Mouse (Mus musculus) neutrophil, adult 83 days (primary cell): ENCODE results near the gene Pgam5. TPM values are rescaled to one million over a fixed set of nuclear protein-coding genes. Genes with fewer than 3 reads are reported as not detected.

ENCODE experiments used
- total RNA-seq, 2 experiments: library from RNA; stranded (reverse); gene quantifications; one replicate each; pipeline ENCODE4 v1.2.4; 2023

Pgam5 gene
- total RNA-seq, result 10 to 100 TPM; 11.6 to 14.8 TPM

GRCm38 (mm10) chr5:110269141-110270101, at the start of gene Pgam5:
Gene Pgam5 (minus strand): TSS chr5:110269913.

GRCm38 (mm10) chr5:110285770-110286445, 16.2 kb upstream of the Pgam5 start, which contains the start of the genes Pxmp2 and Pole:
Gene Pxmp2 (minus strand): TSS chr5:110286186.
Gene Pole (plus strand): TSS chr5:110286306.

DNA sequence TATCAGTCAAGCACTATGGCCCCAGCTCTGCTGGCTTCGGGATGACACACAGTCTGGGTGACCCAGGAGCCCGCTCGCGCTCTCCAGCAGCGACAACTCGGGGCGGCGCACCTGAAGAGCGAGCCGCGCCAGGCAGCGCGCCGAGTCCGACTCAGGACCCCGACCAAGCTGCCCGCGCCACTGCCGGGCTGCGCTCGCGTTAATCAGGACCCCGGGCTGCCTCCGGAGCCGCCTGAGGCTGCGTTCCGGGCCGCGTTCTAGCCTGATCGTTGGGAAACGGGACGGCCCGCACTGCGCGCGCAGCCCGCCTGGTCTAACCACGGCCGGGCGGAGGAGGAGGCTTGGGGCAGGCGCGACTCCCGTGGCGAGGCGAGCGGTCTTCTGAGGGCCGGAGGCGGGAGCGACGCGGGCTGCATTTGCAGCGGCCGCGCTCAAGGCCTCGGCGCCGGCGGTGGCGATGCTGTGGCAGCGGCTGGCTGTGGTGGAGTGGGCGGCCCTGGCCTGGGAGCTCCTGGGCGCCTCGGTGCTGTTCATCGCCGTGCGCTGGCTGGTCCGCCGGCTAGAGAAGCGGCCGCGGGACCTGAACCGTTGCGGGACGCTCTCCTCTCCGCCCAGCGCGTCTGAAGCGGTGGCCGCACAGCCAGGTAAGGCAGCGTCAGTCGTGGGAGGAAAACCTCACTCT, 38.8 kb downstream of the Pgam5 start, which contains the start of gene Ankle2:
Ankle2 (plus strand) TSS at position 225 of the 682 bp plus-strand sequence.

Other genes with a start within 250 kb of the Pgam5 start
- 1 to 10 TPM; 2.1 to 3.0 TPM for gene Gm17655, start 197.4 kb downstream of the Pgam5 start, total RNA-seq
- not detected for gene Gm35315, start 175.5 kb downstream of the Pgam5 start, total RNA-seq
- gene Plcxd1, start 169.9 kb downstream of the Pgam5 start, total RNA-seq, result not detected
- gene Gtpbp6, start 161.7 kb downstream of the Pgam5 start, total RNA-seq, result 10 to 100 TPM; 41.3 to 41.5 TPM
- gene Zfp605, start 159.8 kb downstream of the Pgam5 start, total RNA-seq, result 1 to 10 TPM; 3.0 to 3.8 TPM
- 10 to 100 TPM; 61.8 to 63.4 TPM for gene Chfr, start 134.1 kb downstream of the Pgam5 start, total RNA-seq
- gene Golga3, start 93.2 kb downstream of the Pgam5 start, total RNA-seq, result 10 to 100 TPM; 25.1 to 25.5 TPM
- 10 to 100 TPM; 47.5 to 51.2 TPM for gene Ankle2, start 38.9 kb downstream of the Pgam5 start, total RNA-seq
- gene Pxmp2, start 16.3 kb upstream of the Pgam5 start, total RNA-seq, result 1 to 10 TPM; 3.3 to 8.3 TPM
- 10 to 100 TPM; 29.1 to 30.9 TPM for gene Pole, start 16.4 kb upstream of the Pgam5 start, total RNA-seq
- not detected for gene P2rx2, start 73.3 kb upstream of the Pgam5 start, total RNA-seq
- gene Lrcol1, start 74.8 kb upstream of the Pgam5 start, total RNA-seq, result not detected
- 10 to 100 TPM; 65.2 to 94.8 TPM for gene Fbrsl1, start 178.6 kb upstream of the Pgam5 start, total RNA-seq